Mouse (Mus musculus) heart, adult 2 months (tissue): ENCODE measurements around the gene Gm20671.

Source experiments
- CTCF ChIP-seq: fragments of 200-600 bp; IDR thresholded peaks from 2 replicates; pipeline ENCODE4 v1.8.1; 2022; ENCODE audit warnings: antibody characterized with exemption, mild to moderate bottlenecking, moderate library complexity
- EP300 ChIP-seq: fragments of 200-500 bp; IDR thresholded peaks from 2 replicates; pipeline ENCODE4 v1.6.1; 2011; ENCODE audit warnings: low read depth, low read length, control low read depth; ENCODE audit not compliant: insufficient read depth
- POLR2A ChIP-seq: fragments of 200-500 bp; IDR thresholded peaks from 2 replicates; pipeline ENCODE4 v1.6.1; 2011; ENCODE audit warnings: mild to moderate bottlenecking, low read depth, low read length, control low read depth; ENCODE audit not compliant: insufficient read depth

- no peak for TF ChIP-seq CTCF
- TF ChIP-seq POLR2A, result no peak
- TF ChIP-seq EP300, result no peak
Measured at GRCm38 (mm10) chr5:32712221-32713041, 114.5 kb downstream of the Gm20671 start.
